Mouse (Mus musculus): ENCODE results near the gene Kcns3. TPM values are rescaled to one million over a fixed set of nuclear protein-coding genes. Genes with fewer than 3 reads are reported as not detected.

The Kcns3 gene
- polyA plus RNA-seq, 1 experiment from 2014 or later = 8.7 TPM

DNA sequence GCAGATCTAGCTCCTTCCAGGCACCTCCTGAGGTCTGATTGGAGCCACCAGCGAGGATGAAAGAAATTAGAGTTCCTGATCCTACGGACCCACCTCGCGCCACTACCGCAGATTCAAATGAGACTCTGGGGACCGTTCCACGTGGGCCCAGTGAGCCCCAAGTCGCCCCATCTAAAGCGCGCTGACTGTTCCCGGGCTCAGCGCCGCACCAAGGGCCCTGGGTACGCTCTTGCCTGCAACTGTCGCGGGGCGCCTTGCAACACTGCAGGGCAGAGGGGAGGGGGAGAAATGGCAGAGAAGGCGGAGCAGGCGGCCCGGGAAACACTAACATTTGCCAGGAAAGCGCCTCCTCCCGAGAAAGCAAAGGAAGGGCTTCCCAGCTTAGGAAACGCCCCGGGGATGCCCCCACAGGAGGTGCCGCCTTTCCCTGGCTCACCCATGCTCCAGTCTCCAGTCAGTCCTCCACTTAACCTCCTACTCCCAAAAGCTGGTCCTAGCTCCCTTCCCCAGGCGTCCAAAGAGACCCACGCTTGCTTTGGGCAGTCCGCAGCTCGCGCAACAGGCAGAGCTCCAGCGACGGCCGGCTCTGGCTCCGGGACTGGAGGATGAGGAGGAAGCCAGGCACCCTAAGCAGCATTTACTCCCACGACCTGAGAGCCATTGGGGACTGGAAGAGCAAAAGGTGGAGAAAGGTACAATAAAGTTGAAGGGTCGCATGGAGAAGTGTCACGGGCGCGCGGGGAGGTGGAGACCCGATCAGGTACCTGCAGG, 1.2 kb downstream of the Kcns3 start:
- Histone ChIP-seq H3K4me1 (replicated peaks; ENCODE audit: insufficient read depth, low read length) (no peaks in the 10 kb centered on the region), H3K27ac (0 out of 2 replicates have a peak overlapping the region, but pooled peaks have one; percentile 8), H3K4me3 (replicated peaks; ENCODE audit: low read depth, low read length) (peak overlapping the region; percentile 62), H3K36me3 (ENCODE audit: insufficient read depth, low read length) (no peaks in the 10 kb centered on the region), H3K9ac (ENCODE audit: low read depth, low read length) (peak overlapping the region; percentile 35), H3K27me3 (ENCODE audit: insufficient read depth, low read length) (no peaks in the 10 kb centered on the region), H3K4me2 (ENCODE audit: low read length) (peak overlapping the region; percentile 92), H3K9me3 (replicated peaks; ENCODE audit: low read length) (no peaks in the 10 kb centered on the region)
- no peak; the same call in 1 of the 2 replicates for TF ChIP-seq CTCF (IDR thresholded peaks at IDR 0.05; ENCODE audit: low read depth)
- under 1% methylated on average over 41 of the region's 41 CpGs for WGBS
- ATAC-seq (replicated peaks; ENCODE audit: low FRiP score, low read depth) (peak; percentile 61), DNase-seq (ENCODE audit: low spot score) (peak; percentile 77)

DNA sequence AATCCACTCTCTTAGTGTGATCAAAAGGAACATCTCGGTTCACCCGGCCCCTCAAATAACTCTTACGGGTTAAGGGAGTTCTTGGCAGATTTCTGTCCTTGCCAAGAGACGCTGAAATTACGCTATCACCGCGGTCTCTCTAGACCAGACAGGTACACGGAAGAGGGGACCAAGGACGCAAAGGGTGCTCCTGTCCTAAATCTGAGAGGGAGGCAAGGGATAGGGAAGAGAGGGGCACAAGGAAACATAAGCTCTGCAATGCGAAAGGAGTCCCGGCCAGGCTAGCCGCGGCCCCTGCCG, 1.8 kb downstream of the Kcns3 start:
- Histone ChIP-seq H3K4me2 (ENCODE audit: low read length) (peak overlapping the region; percentile 92), H3K36me3 (ENCODE audit: insufficient read depth, low read length) (no peaks in the 10 kb centered on the region), H3K27ac (no peak overlapping the region), H3K9ac (ENCODE audit: low read depth, low read length) (peak overlapping the region; percentile 35; the same call in 1 of the 2 replicates), H3K9me3 (replicated peaks; ENCODE audit: low read length) (no peaks in the 10 kb centered on the region), H3K4me1 (replicated peaks; ENCODE audit: insufficient read depth, low read length) (no peaks in the 10 kb centered on the region), H3K4me3 (replicated peaks; ENCODE audit: low read depth, low read length) (peak overlapping the region; percentile 62), H3K27me3 (ENCODE audit: insufficient read depth, low read length) (no peaks in the 10 kb centered on the region)
- peak; percentile 58 for TF ChIP-seq CTCF (IDR thresholded peaks at IDR 0.05; ENCODE audit: low read depth)
- peak; percentile 31 for ATAC-seq (replicated peaks; ENCODE audit: low FRiP score, low read depth)
- 2% methylated on average over 14 of the region's 14 CpGs for WGBS
- peak; percentile 67 for DNase-seq (ENCODE audit: low spot score)

DNA sequence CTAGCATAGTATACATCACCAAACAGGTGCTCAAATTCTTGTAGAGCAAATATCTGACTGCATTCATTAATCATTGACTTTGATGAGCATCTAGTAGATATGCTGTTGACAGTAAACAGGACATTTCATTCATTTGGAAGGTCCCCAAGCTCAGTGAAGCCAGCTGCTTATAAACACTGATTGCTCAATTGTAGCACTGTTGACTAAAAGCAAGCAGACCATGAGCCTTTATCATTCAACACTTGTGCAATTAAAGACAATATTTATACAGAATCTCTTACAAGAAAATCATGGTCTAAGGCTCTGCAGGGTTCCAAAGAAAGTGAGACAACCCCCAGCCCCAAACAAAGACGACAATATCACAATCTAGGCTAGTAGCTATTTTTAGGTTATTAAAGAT, 6.0 kb downstream of the Kcns3 start:
- no peak overlapping the region for H3K27ac ChIP-seq
- WGBS = 78% methylated on average over 1 of the region's 1 CpGs
- DNase-seq (ENCODE audit: low spot score) (no peak), ATAC-seq (replicated peaks; ENCODE audit: low FRiP score, low read depth) (no peak)
- H3K4me1 ChIP-seq (replicated peaks; ENCODE audit: insufficient read depth, low read length) = no peaks in the 10 kb centered on the region
- H3K4me2 ChIP-seq (ENCODE audit: low read length) = no peak overlapping the region
- no peak overlapping the region for H3K9ac ChIP-seq (ENCODE audit: low read depth, low read length)
- no peak for TF ChIP-seq CTCF (IDR thresholded peaks at IDR 0.05; ENCODE audit: low read depth)
- no peak overlapping the region for H3K4me3 ChIP-seq (replicated peaks; ENCODE audit: low read depth, low read length)
- no peaks in the 10 kb centered on the region for H3K9me3 ChIP-seq (replicated peaks; ENCODE audit: low read length)
- no peaks in the 10 kb centered on the region for H3K27me3 ChIP-seq (ENCODE audit: insufficient read depth, low read length)
- H3K36me3 ChIP-seq (ENCODE audit: insufficient read depth, low read length) = no peaks in the 10 kb centered on the region

- TF ChIP-seq CTCF (IDR thresholded peaks at IDR 0.05; ENCODE audit: low read depth) = no peak
- Histone ChIP-seq H3K4me1 (replicated peaks; ENCODE audit: insufficient read depth, low read length) (no peaks in the 10 kb centered on the region), H3K9me3 (replicated peaks; ENCODE audit: low read length) (no peaks in the 10 kb centered on the region), H3K36me3 (ENCODE audit: insufficient read depth, low read length) (no peaks in the 10 kb centered on the region), H3K9ac (ENCODE audit: low read depth, low read length) (no peak overlapping the region), H3K4me3 (replicated peaks; ENCODE audit: low read depth, low read length) (no peak overlapping the region), H3K27me3 (ENCODE audit: insufficient read depth, low read length) (no peaks in the 10 kb centered on the region), H3K27ac (no peak overlapping the region), H3K4me2 (ENCODE audit: low read length) (no peak overlapping the region)
- ATAC-seq (replicated peaks; ENCODE audit: low FRiP score, low read depth) = no peak
- DNase-seq (ENCODE audit: low spot score) = no peak
These were observed 18.4 kb downstream of the Kcns3 start for GRCm38 (mm10) chr12:11132418-11132817.

DNA sequence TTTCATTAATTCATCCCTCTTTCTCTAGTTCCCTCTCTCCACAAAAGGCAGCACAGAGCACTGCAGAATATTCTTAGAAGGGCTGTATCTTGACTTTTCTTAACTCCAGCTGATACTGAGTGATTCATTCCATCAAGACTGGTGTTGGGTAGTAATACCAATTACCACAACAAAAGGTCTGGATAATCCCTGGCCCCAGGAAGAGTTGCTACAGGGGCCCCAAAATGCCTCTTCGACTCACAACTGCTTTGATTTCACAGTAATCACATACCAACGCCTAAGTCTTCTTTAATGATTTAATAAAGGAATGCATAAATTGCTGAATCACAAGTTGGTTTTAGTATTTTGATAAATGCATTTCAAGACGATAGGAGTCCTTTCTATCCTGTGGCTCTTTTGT, 21.7 kb downstream of the Kcns3 start:
- Histone ChIP-seq H3K9ac (ENCODE audit: low read depth, low read length) (no peak overlapping the region), H3K27me3 (ENCODE audit: insufficient read depth, low read length) (no peaks in the 10 kb centered on the region), H3K36me3 (ENCODE audit: insufficient read depth, low read length) (no peaks in the 10 kb centered on the region), H3K9me3 (replicated peaks; ENCODE audit: low read length) (no peaks in the 10 kb centered on the region), H3K4me1 (replicated peaks; ENCODE audit: insufficient read depth, low read length) (no peaks in the 10 kb centered on the region), H3K4me3 (replicated peaks; ENCODE audit: low read depth, low read length) (no peak overlapping the region), H3K4me2 (ENCODE audit: low read length) (no peak overlapping the region), H3K27ac (no peak overlapping the region)
- WGBS = 47% methylated on average over 3 of the region's 3 CpGs
- DNase-seq (ENCODE audit: low spot score) = no peak
- no peak for ATAC-seq (replicated peaks; ENCODE audit: low FRiP score, low read depth)
- TF ChIP-seq CTCF (IDR thresholded peaks at IDR 0.05; ENCODE audit: low read depth) = no peak

DNA sequence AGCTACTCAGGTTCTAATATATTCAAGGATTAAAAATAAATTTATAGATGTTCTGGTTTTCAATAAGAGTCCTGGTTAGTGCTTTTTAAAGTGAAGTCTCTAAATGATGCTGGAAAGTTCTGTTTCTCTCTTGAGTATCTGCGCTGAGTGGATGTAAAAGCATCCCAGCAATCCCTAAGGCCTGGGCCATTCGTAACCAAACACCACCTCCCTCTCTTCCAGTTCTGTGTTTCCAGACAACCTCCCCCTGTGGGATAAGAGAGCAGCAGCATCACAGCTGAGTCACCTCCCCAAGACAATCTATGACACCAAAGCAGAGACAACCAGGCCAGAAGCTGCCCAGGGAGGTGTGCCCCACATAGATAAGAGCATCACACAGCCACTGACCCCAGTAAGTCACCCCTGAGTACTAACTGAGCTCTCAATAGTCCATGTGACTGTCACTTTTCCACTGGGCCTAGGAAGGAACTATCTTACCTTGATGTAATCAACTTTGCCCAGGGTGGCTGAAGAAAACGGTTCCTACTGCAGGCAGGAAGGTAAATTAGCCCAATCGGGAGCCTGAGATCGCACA, 24.6 kb downstream of the Kcns3 start:
- DNase-seq (ENCODE audit: low spot score) (peak; percentile 16), ATAC-seq (replicated peaks; ENCODE audit: low FRiP score, low read depth) (no peak)
- no peak for TF ChIP-seq CTCF (IDR thresholded peaks at IDR 0.05; ENCODE audit: low read depth)
- Histone ChIP-seq H3K4me2 (ENCODE audit: low read length) (no peak overlapping the region), H3K27ac (no peak overlapping the region), H3K4me3 (replicated peaks; ENCODE audit: low read depth, low read length) (no peak overlapping the region), H3K9me3 (replicated peaks; ENCODE audit: low read length) (no peaks in the 10 kb centered on the region), H3K9ac (ENCODE audit: low read depth, low read length) (no peak overlapping the region), H3K27me3 (ENCODE audit: insufficient read depth, low read length) (no peaks in the 10 kb centered on the region), H3K36me3 (ENCODE audit: insufficient read depth, low read length) (no peaks in the 10 kb centered on the region), H3K4me1 (replicated peaks; ENCODE audit: insufficient read depth, low read length) (no peaks in the 10 kb centered on the region)
- WGBS = 69% methylated on average over 5 of the region's 5 CpGs
